Mouse (Mus musculus): ENCODE results near the gene Pim3.
A peak's percentile ranks its signal among the peaks of the same experiment; 100 is the strongest.

- TF ChIP-seq USF2 (conservative IDR thresholded peaks at IDR 0.05; ENCODE audit: low read depth, low read length) (no peak), MXI1 (IDR thresholded peaks at IDR 0.05; ENCODE audit: low read depth, low read length) (peak; percentile 87), POLR2A (IDR thresholded peaks at IDR 0.05; ENCODE audit: low read depth, low read length) (no peak), ZC3H11A (IDR thresholded peaks at IDR 0.05; ENCODE audit: low read depth, low read length) (no peak), CTCF (conservative IDR thresholded peaks at IDR 0.05 in 1 of 2, IDR thresholded peaks at IDR 0.05 in 1 of 2; ENCODE audit: low read depth in 2 of 2, low read length in 2 of 2) (no peak), MAZ (IDR thresholded peaks at IDR 0.05; ENCODE audit: low read depth, low read length) (no peak), UBTF (IDR thresholded peaks at IDR 0.05; ENCODE audit: low read depth, low read length) (no peak), NRF1 (IDR thresholded peaks at IDR 0.05; ENCODE audit: low read depth, low read length) (no peak), USF1 (IDR thresholded peaks at IDR 0.05; ENCODE audit: low read depth, low read length) (no peak), ETS1 (conservative IDR thresholded peaks at IDR 0.05; ENCODE audit: low read depth, low read length) (0 out of 2 replicates have a peak, but pooled peaks have one; percentile 18), E2F4 (IDR thresholded peaks at IDR 0.05; ENCODE audit: insufficient replicate concordance, low read depth, low read length) (no peak), NELFE (IDR thresholded peaks at IDR 0.05; ENCODE audit: low read depth, low read length) (no peak)
Observed at GRCm38 (mm10) chr15:88821403-88821802, 40.6 kb upstream of the Pim3 start.

Data from CH12.LX (cell line).